Mouse (Mus musculus) ZHBTc4 (cell line): Measurements from ENCODE around the gene Amotl1.

ENCODE experiments used
- DNase-seq: peaks from one replicate; pipeline ENCODE4 v3.0.0-alpha.2; 2011; ENCODE audit warnings: low read depth, low spot score

The Amotl1 gene

GRCm38 (mm10) chr9:14644956-14645355 lies at the start of gene Amotl1:
TSS of gene Amotl1 (minus strand) at chr9:14645056.
- no peak for DNase-seq

DNA sequence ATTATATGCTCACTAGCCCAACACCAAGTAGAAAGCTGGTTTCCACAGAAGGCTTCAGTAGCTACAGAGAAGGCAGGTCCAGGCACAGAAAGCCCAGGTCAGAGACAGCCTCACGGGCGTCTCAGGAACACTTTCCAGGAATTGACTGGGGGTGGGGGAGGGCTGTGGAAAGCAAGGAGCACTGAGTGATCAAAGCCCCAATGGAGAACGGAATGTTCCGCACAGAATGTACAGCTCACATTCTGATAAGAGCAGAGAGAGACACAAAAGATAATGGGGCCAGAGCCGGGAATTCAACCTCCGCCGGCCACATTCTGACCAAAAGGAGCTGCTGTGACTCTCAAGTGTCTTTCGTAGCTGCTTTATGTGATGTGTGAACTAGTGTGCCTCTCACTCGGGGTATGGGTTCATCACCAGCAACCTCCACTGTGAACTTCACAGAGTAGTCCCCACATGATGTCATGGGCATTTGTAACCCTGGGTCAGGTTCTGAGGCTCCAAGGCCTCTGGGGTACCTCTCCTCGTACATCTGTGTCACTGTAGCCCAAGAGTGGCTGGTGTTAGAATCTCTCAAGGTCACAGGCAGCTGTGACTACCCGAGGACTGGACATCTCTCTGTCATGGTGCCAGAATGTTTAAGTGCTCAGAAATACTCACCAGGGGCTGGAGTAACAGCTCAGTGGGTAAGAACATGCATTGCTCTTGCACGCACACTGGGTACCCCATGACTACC lies 44.7 kb upstream of the Amotl1 start:
- DNase-seq, result no peak

DNA sequence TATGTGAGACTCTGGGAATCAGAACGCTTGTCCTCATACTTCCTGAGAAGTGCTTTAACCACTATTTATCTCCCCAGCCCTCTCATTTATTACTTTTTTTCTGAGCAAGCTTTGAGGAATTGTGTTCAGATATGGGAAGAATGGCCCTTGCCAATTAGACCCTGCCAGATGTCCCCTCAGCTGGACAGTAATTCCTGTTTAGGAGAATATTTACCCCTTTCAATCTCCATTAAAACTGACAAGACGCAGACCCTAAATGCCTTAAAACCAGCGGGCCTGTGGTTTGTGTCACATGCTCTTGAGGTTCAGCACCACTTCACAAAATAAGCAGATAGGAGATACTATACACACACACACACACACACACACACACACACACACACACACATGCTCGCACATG lies 39.5 kb upstream of the Amotl1 start:
- no peak for DNase-seq

GRCm38 (mm10) chr9:14682741-14683140 lies 37.9 kb upstream of the Amotl1 start:
- no peak for DNase-seq

- DNase-seq, result peak; percentile 37
These were observed 35.7 kb upstream of the Amotl1 start for GRCm38 (mm10) chr9:14680584-14680983.

- DNase-seq, result peak; percentile 60
These were observed 31.1 kb upstream of the Amotl1 start for GRCm38 (mm10) chr9:14675707-14676691.

GRCm38 (mm10) chr9:14674506-14674905 lies 29.6 kb upstream of the Amotl1 start:
- DNase-seq, result no peak

DNA sequence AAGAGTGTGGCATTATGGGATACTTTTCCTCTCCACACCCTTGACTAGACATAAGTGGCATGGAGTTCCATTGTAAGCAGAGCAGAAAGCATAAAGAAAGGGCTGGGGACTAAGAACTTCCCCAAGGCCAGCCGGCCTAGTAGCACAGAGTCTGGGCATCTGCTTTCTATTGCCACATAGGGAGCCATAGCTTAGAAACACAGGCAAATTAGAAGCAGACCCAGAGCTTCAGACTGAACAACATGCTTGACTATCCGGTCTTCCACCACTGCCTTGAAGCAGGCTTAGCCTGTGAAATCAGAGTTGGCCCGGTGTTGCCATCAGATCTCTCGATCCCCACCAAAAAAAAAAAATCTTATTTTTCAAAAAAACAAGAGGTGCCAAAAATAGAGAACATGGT lies 28.3 kb upstream of the Amotl1 start:
- no peak for DNase-seq

DNA sequence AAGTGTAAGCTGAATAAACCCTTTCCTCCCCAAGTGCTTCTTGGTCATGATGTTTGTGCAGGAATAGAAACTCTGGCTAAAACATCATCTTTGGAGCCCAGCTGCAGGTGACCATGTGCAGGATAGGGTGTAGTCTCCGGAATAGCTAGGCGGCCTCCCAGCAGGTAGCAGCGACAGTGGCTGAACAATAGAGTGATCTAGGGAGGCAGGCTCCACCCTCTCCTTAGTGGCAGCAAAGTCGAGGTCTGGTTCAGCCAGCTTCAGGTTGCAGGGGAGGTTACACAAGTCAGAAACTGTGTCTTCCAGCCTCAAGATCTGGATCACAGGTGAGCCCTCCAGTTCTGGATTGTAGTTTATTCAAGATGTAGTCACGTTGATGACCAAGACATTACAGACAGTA lies 27.1 kb upstream of the Amotl1 start:
- peak; percentile 71 for DNase-seq

- no peak for DNase-seq
These were observed 23.5 kb upstream of the Amotl1 start for GRCm38 (mm10) chr9:14668382-14668781.

DNA sequence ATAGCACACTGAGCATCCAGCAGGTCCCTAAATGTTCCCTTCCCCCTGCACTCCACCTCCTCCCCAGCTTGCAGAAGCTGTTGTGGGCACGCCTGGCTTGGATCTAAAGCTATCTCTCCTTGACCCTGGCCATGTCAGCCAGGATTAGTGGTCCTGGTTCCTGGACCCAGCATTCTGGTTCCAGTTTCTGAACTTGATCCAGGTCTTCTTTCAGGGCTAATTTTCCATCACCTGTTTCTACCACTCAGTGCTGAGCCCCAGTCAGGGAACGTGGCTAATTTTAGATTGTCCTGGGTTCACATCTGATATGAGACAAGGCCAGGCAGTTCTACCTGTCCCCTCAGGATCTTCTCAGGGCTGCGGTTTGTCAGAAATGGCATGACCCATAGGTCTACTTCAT lies 21.2 kb upstream of the Amotl1 start:
- DNase-seq, result no peak

GRCm38 (mm10) chr9:14663591-14663990 lies 18.7 kb upstream of the Amotl1 start:
- no peak for DNase-seq

GRCm38 (mm10) chr9:14662876-14663275 lies 18.0 kb upstream of the Amotl1 start:
- DNase-seq, result peak; percentile 69

- DNase-seq, result peak; percentile 36
These were observed 17.3 kb upstream of the Amotl1 start for GRCm38 (mm10) chr9:14662138-14662537.

DNA sequence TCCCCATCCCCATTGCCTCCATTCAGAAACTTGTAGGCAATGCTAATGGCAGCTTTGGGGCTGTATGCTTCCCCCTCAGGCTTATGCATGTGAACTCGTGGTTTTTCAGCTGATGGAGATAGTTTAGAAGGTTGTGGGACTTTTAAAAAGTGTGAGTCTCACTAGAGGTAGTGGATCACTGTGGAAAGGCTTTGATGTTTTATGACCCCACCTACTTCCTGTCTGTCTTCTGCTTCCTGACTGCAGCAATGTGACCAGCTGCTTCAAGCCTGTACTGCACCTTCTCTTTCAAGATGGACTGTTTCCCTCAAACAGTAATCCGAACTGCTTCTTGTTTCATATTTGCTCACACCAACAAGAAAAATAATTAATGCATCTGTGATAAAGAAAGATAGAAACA lies 13.1 kb upstream of the Amotl1 start:
- DNase-seq, result no peak

GRCm38 (mm10) chr9:14654010-14654409 lies 9.2 kb upstream of the Amotl1 start:
- peak; percentile 65 for DNase-seq

- no peak for DNase-seq
These were observed 7.9 kb upstream of the Amotl1 start for GRCm38 (mm10) chr9:14652761-14653160.

GRCm38 (mm10) chr9:14647849-14648248 lies 3.0 kb upstream of the Amotl1 start:
- DNase-seq, result no peak

DNA sequence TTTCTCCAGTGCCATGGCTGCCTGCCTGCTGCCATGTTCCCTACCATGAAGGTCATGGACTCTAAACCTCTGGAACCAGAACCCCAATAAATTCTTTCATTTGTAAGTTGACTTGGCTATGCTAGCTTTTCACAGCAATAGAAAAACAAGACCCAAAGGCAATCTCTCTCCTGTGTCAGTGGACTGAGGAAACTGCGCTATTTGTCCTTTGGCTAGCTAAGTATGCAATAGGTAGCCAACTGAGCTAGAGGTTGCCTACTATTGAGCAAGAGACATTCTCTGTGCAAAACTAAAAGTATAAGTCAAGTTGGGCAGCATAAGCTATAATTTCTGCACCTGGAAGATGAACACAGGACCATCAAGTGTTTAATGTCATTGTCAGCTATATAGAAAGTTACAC lies 1.8 kb upstream of the Amotl1 start:
- DNase-seq, result no peak

DNA sequence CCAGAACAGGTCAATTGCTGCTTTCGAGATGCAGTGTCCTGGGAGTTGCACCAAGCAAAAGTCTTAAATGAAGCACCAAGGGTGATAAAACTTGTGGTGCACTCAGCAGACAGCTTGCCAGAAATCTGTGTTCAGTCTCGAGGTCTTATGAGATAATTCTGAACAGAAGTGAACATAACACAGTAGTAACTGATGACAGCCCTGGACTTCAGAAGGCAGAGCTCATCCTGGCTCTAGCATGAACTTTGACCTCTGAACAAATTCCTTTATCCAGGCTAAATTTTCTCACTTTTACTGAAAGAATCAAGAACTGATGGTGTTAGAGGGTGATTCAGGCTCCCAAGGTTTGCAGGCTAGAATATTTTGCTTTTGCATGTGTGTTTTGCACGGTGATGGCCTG lies 1.2 kb upstream of the Amotl1 start:
- no peak for DNase-seq

DNA sequence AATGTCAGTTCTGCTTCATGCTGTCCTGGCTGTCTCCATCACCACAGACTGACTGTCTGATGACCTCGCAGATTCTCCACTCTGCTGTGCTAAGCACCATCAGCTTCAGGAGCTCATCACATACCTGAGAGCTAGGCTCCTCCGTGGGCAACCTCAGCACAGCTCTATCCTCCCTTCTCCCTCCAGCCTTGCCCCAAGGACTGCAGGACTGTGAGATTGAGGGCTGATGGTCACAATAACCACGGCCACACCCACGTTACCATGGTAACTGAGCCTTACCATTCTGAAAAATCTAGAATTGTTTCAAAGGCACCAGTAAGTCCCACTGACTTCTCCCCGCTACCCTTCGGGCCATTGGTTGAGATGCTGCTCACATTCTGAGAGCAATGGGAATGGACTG lies 1.5 kb downstream of the Amotl1 start:
- DNase-seq, result peak; percentile 49

GRCm38 (mm10) chr9:14642251-14643021 lies 2.4 kb downstream of the Amotl1 start:
- peak; percentile 59 for DNase-seq
